Mouse (Mus musculus) embryonic facial prominence, embryonic 14.5 days (tissue): Measurements from ENCODE around the gene Tnfaip2. TPM values are rescaled to one million over a fixed set of nuclear protein-coding genes. Genes with fewer than 3 reads are reported as not detected.

Source experiments
- ATAC-seq: fragments of 200-750 bp; cut with Nextera tagmentation; 2 replicates; pipeline ENCODE4 v1.8.0; 2017; ENCODE audit warnings: low read depth, moderate number of reproducible peaks, moderate TSS enrichment
- DNase-seq: peaks from one replicate; pipeline ENCODE4 v3.0.0-alpha.2; 2015; ENCODE audit warnings: low spot score
- H3K27ac ChIP-seq: fragments of 300-500 bp; sonication (generic); replicated peaks from 2 replicates; pipeline ENCODE4 v1.5.1; 2014; ENCODE audit warnings: low read depth, mild to moderate bottlenecking, low read length, moderate library complexity
- H3K27me3 ChIP-seq: fragments of 300-500 bp; sonication (generic); replicated peaks from 2 replicates; pipeline ENCODE4 v1.6.1; 2014; ENCODE audit warnings: low read length; ENCODE audit not compliant: control insufficient read depth, insufficient read depth
- H3K36me3 ChIP-seq: fragments of 300-500 bp; sonication (generic); 2 replicates; pipeline ENCODE4 v1.6.1; 2014; ENCODE audit warnings: low read length, mixed read lengths; ENCODE audit not compliant: control insufficient read depth, insufficient read depth
- H3K4me1 ChIP-seq: fragments of 300-500 bp; sonication (generic); 2 replicates; pipeline ENCODE4 v1.6.1; 2014; ENCODE audit warnings: antibody characterized with exemption, low read length; ENCODE audit not compliant: control insufficient read depth, insufficient read depth
- H3K4me2 ChIP-seq: fragments of 300-500 bp; sonication (generic); 2 replicates; pipeline ENCODE4 v1.6.1; 2014; ENCODE audit warnings: low read depth, mild to moderate bottlenecking, low read length, moderate library complexity, mixed read lengths
- H3K4me3 ChIP-seq: fragments of 300-500 bp; sonication (generic); 2 replicates; pipeline ENCODE4 v1.5.1; 2014; ENCODE audit warnings: low read depth, mild to moderate bottlenecking, low read length
- H3K9ac ChIP-seq: fragments of 300-500 bp; sonication (generic); 2 replicates; pipeline ENCODE4 v1.6.1; 2014; ENCODE audit warnings: low read depth, mild to moderate bottlenecking, low read length, moderate library complexity, mixed read lengths
- H3K9me3 ChIP-seq: fragments of 300-500 bp; sonication (generic); 2 replicates; pipeline ENCODE4 v1.6.1; 2016; ENCODE audit warnings: low read length; ENCODE audit not compliant: control insufficient read depth
- WGBS: fragments of 180-500 bp; shearing (Covaris S2); extraction: QIAGEN DNeasy Blood & Tissue Kit; methylation state at CpG from one replicate; pipeline ENCODE4 v1.1.7; 2014; 5-methylcytosine and 5-hydroxymethylcytosine counted together
- polyA plus RNA-seq: library from polyadenylated mRNA; unstranded; fragments of >200 nt; fragmentation: Nextera tagmentation; extraction: Ambion mirVana; gene quantifications from 2 replicates; pipeline ENCODE4 v1.2.1, GENCODE M21; 2014

The Tnfaip2 gene
- polyA plus RNA-seq, 1 experiment from 2014 or later: 11.7 TPM

- no peaks in the 10 kb centered on the region for H3K9me3 ChIP-seq
- no peak overlapping the region for H3K27ac ChIP-seq
- DNase-seq: no peak
- H3K36me3 ChIP-seq: no peaks in the 10 kb centered on the region
- peaks cover 30% of the 10 kb centered on the region for H3K27me3 ChIP-seq
- 28% methylated on average over 4 of the region's 4 CpGs for WGBS
- ATAC-seq: no peak
- no peak overlapping the region for H3K4me2 ChIP-seq
- no peak overlapping the region for H3K9ac ChIP-seq
- H3K4me3 ChIP-seq: no peak overlapping the region
- peaks cover 39% of the 10 kb centered on the region for H3K4me1 ChIP-seq
These were observed 10.2 kb upstream of the Tnfaip2 start for GRCm38 (mm10) chr12:111432097-111432496.

- no peaks in the 10 kb centered on the region for H3K9me3 ChIP-seq
- H3K27ac ChIP-seq: no peak overlapping the region
- DNase-seq (no peak), ATAC-seq (no peak)
- no peaks in the 10 kb centered on the region for H3K36me3 ChIP-seq
- no peak overlapping the region for H3K4me3 ChIP-seq
- peaks cover 27% of the 10 kb centered on the region for H3K27me3 ChIP-seq
- H3K4me2 ChIP-seq: no peak overlapping the region
- 53% methylated on average over 4 of the region's 5 CpGs for WGBS
- H3K9ac ChIP-seq: no peak overlapping the region
- peaks cover 33% of the 10 kb centered on the region for H3K4me1 ChIP-seq
These were observed 9.4 kb upstream of the Tnfaip2 start for GRCm38 (mm10) chr12:111432751-111433331.

- H3K9ac ChIP-seq: no peak overlapping the region
- ATAC-seq: no peak
- no peak for DNase-seq
- no peak overlapping the region for H3K4me3 ChIP-seq
- H3K4me2 ChIP-seq: no peak overlapping the region
- H3K27me3 ChIP-seq: peaks cover 18% of the 10 kb centered on the region
- no peak overlapping the region for H3K27ac ChIP-seq
- no peaks in the 10 kb centered on the region for H3K36me3 ChIP-seq
- no peaks in the 10 kb centered on the region for H3K9me3 ChIP-seq
- peaks cover 20% of the 10 kb centered on the region for H3K4me1 ChIP-seq
- 35% methylated on average over 5 of the region's 7 CpGs for WGBS
These were observed 8.0 kb upstream of the Tnfaip2 start for GRCm38 (mm10) chr12:111434164-111434744.

GRCm38 (mm10) chr12:111434745-111435327 is 7.4 kb upstream of the Tnfaip2 start:
- Histone ChIP-seq H3K9ac (no peak overlapping the region), H3K9me3 (no peaks in the 10 kb centered on the region), H3K4me2 (no peak overlapping the region), H3K27ac (no peak overlapping the region), H3K4me1 (peaks cover 14% of the 10 kb centered on the region), H3K27me3 (peaks cover 13% of the 10 kb centered on the region), H3K36me3 (no peaks in the 10 kb centered on the region), H3K4me3 (no peak overlapping the region)
- no peak for ATAC-seq
- 54% methylated on average over 8 of the region's 8 CpGs for WGBS
- no peak for DNase-seq

- H3K9ac ChIP-seq: no peak overlapping the region
- peaks cover 3% of the 10 kb centered on the region; the same call in 1 of the 2 replicates for H3K4me1 ChIP-seq
- WGBS: 83% methylated on average over 3 of the region's 3 CpGs
- no peak overlapping the region for H3K4me2 ChIP-seq
- no peak overlapping the region for H3K27ac ChIP-seq
- H3K27me3 ChIP-seq: peaks cover 3% of the 10 kb centered on the region
- H3K4me3 ChIP-seq: no peak overlapping the region
- DNase-seq (no peak), ATAC-seq (no peak)
- no peaks in the 10 kb centered on the region for H3K9me3 ChIP-seq
- no peaks in the 10 kb centered on the region for H3K36me3 ChIP-seq
These were observed 6.1 kb upstream of the Tnfaip2 start for GRCm38 (mm10) chr12:111436170-111436569.

GRCm38 (mm10) chr12:111436640-111437039 is 5.6 kb upstream of the Tnfaip2 start:
- no peak for DNase-seq

GRCm38 (mm10) chr12:111437222-111437900 is 4.9 kb upstream of the Tnfaip2 start:
- ATAC-seq (no peak), DNase-seq (no peak)
- Histone ChIP-seq H3K27me3 (peaks cover 14% of the 10 kb centered on the region), H3K4me2 (no peak overlapping the region), H3K9me3 (no peaks in the 10 kb centered on the region), H3K4me1 (peaks cover 6% of the 10 kb centered on the region; the same call in 1 of the 2 replicates), H3K9ac (no peak overlapping the region), H3K27ac (no peak overlapping the region), H3K36me3 (no peaks in the 10 kb centered on the region), H3K4me3 (no peak overlapping the region)
- WGBS: 71% methylated on average over 5 of the region's 5 CpGs

More at GRCm38 (mm10) chr12:111436640-111437039, 5.6 kb upstream of the Tnfaip2 start:
- H3K9me3 ChIP-seq: no peaks in the 10 kb centered on the region
- H3K27ac ChIP-seq: no peak overlapping the region
- WGBS: 74% methylated on average over 8 of the region's 8 CpGs
- no peak overlapping the region for H3K9ac ChIP-seq
- H3K27me3 ChIP-seq: peaks cover 7% of the 10 kb centered on the region
- peaks cover 3% of the 10 kb centered on the region; the same call in 1 of the 2 replicates for H3K4me1 ChIP-seq
- no peak overlapping the region for H3K4me2 ChIP-seq
- no peaks in the 10 kb centered on the region for H3K36me3 ChIP-seq
- ATAC-seq: no peak
- H3K4me3 ChIP-seq: no peak overlapping the region

GRCm38 (mm10) chr12:111438850-111439249 is 3.4 kb upstream of the Tnfaip2 start:
- Histone ChIP-seq H3K27ac (no peak overlapping the region), H3K4me3 (no peak overlapping the region), H3K27me3 (peaks cover 29% of the 10 kb centered on the region), H3K4me2 (no peak overlapping the region), H3K4me1 (peaks cover 13% of the 10 kb centered on the region; the same call in 1 of the 2 replicates), H3K36me3 (no peaks in the 10 kb centered on the region), H3K9me3 (no peaks in the 10 kb centered on the region), H3K9ac (no peak overlapping the region)
- DNase-seq (no peak), ATAC-seq (no peak)
- 80% methylated on average over 6 of the region's 6 CpGs for WGBS
